19 mouse cellular contexts compared by ENCODE assay signal in the genomic region with DNA sequence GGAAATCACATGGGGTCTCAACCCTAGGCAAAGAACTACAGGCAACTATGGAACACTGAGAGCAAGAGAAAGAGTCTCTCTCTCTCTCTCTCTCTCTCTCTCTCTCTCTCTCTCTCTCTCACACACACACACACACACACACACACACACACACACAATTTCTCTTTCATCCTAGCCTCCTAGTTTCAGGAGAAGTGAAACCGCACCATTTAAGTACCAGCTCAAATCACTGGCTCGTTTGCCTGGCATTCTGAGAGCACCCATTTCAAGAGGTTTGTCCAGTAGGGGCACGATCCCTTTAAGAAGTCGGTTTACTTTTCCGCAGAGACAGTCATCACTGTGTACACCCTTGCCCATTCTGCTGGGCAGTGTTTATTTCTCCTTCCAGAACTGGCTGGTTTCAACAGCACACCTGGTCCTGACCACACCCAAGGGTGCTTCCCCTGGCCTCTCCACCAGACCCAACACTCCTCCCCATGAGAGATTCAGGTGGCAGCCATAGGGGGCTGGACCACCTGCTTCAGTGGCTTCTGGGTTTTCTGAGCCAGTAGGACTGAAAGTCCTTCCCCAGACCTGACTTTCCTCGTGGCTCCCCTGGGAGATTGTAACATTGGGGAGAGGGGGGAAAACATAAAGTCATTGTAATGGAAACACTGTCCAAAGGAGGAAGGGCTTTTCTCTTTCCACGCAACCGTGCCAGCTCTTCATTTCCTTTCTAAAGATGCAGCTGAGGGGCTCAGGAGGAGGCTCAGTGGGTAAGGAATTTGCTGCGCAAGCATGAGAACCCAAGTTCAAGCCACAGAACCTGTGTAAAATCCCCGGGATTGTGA. TPM values are rescaled to one million over a fixed set of nuclear protein-coding genes. Genes with fewer than 3 reads are reported as not detected.
DNase-seq lines count a peak whose midpoint lies in the region; ATAC-seq lines count a peak whose summit lies in the region.
"Had no signal": no experiment of that assay in that cellular context is flagged by ENCODE, and none has a peak within 500 bp of the region (broad histone marks: within the 10 kb centered on the region; RNA-seq: fewer than 3 reads in every experiment).

No protein-coding gene starts in this region.

- DNase-seq in hindbrain, embryonic 11.5 days (ENCODE audit: low spot score): no peak
- peak; percentile 87 for DNase-seq in A20 (ENCODE audit: low read depth, low spot score)
- DNase-seq in layer of hippocampus, postnatal 36 days: no peak
- no peak for DNase-seq in limb, embryonic 10.5 days (ENCODE audit: low spot score)
- DNase-seq: adrenal gland, adult 2 months; cerebellum, adult 8-10 months; liver; lung, embryonic 14.5 days; thymus, postnatal 14 days had no signal

- H3K9ac ChIP-seq in hindbrain, embryonic 12.5 days: no peak overlapping the region
- no peak overlapping the region for H3K9ac ChIP-seq in hindbrain, embryonic 11.5 days (ENCODE audit: low read depth, low read length)
- H3K9ac ChIP-seq in midbrain, embryonic 12.5 days (replicated peaks): no peak overlapping the region
- H3K9ac ChIP-seq: forebrain, embryonic 13.5 days; heart, embryonic 12.5 days; intestine, embryonic 15.5 days; lung, embryonic 14.5 days had no signal

- H3K36me3 ChIP-seq in hindbrain, embryonic 12.5 days: no peaks in the 10 kb centered on the region
- H3K36me3 ChIP-seq in hindbrain, embryonic 11.5 days (ENCODE audit: control insufficient read depth, insufficient read depth, low read length): no peaks in the 10 kb centered on the region
- no peaks in the 10 kb centered on the region for H3K36me3 ChIP-seq in midbrain, embryonic 12.5 days
- no peaks in the 10 kb centered on the region for H3K36me3 ChIP-seq in limb, embryonic 10.5 days
- H3K36me3 ChIP-seq: heart, embryonic 12.5 days; intestine, embryonic 15.5 days had no signal

- H3K27ac ChIP-seq in hindbrain, embryonic 12.5 days: no peak overlapping the region
- no peak overlapping the region for H3K27ac ChIP-seq in hindbrain, embryonic 11.5 days (ENCODE audit: low read depth, low read length)
- no peak overlapping the region for H3K27ac ChIP-seq in midbrain, embryonic 12.5 days (replicated peaks)
- H3K27ac ChIP-seq in limb, embryonic 10.5 days: no peak overlapping the region
- H3K27ac ChIP-seq: forebrain, embryonic 13.5 days; intestine, embryonic 15.5 days had no signal

- no peaks in the 10 kb centered on the region for H3K9me3 ChIP-seq in hindbrain, embryonic 12.5 days (replicated peaks)
- no peaks in the 10 kb centered on the region for H3K9me3 ChIP-seq in hindbrain, embryonic 11.5 days (ENCODE audit: control insufficient read depth, low read length)
- H3K9me3 ChIP-seq in midbrain, embryonic 12.5 days: no peaks in the 10 kb centered on the region
- H3K9me3 ChIP-seq in limb, embryonic 10.5 days (replicated peaks): no peaks in the 10 kb centered on the region
- H3K9me3 ChIP-seq: intestine, embryonic 15.5 days had no signal

- H3K4me1 ChIP-seq in hindbrain, embryonic 12.5 days: peaks cover 19% of the 10 kb centered on the region
- peaks cover 6% of the 10 kb centered on the region; the same call in 1 of the 2 replicates for H3K4me1 ChIP-seq in hindbrain, embryonic 11.5 days (replicated peaks; ENCODE audit: control insufficient read depth, insufficient read depth, low read length)
- peaks cover 23% of the 10 kb centered on the region; the same call in 1 of the 2 replicates for H3K4me1 ChIP-seq in midbrain, embryonic 12.5 days
- H3K4me1 ChIP-seq in limb, embryonic 10.5 days: peaks cover 18% of the 10 kb centered on the region

- peaks cover 40% of the 10 kb centered on the region for H3K27me3 ChIP-seq in hindbrain, embryonic 12.5 days
- peaks cover 24% of the 10 kb centered on the region for H3K27me3 ChIP-seq in hindbrain, embryonic 11.5 days (ENCODE audit: control insufficient read depth, insufficient read depth, low read length)
- peaks cover 49% of the 10 kb centered on the region for H3K27me3 ChIP-seq in midbrain, embryonic 12.5 days
- peaks cover 52% of the 10 kb centered on the region for H3K27me3 ChIP-seq in limb, embryonic 10.5 days (ENCODE audit: low read depth, poor library complexity, severe bottlenecking)

- H3K4me2 ChIP-seq in hindbrain, embryonic 12.5 days (replicated peaks): 0 out of 2 replicates have a peak overlapping the region, but pooled peaks have one; percentile 86
- no peak overlapping the region for H3K4me2 ChIP-seq in hindbrain, embryonic 11.5 days (replicated peaks; ENCODE audit: low read depth, low read length)
- H3K4me2 ChIP-seq in midbrain, embryonic 12.5 days (replicated peaks): peak overlapping the region; percentile 93
- H3K4me2 ChIP-seq: forebrain, embryonic 13.5 days; heart, embryonic 12.5 days; intestine, embryonic 15.5 days; lung, embryonic 14.5 days had no signal

- 77% methylated on average over 10 of the region's 10 CpGs for WGBS in hindbrain, embryonic 12.5 days
- 74% methylated on average over 10 of the region's 10 CpGs for WGBS in hindbrain, embryonic 11.5 days
- 72% methylated on average over 10 of the region's 10 CpGs for WGBS in midbrain, embryonic 12.5 days
- WGBS in limb, embryonic 10.5 days: 80% methylated on average over 10 of the region's 10 CpGs

- no peak overlapping the region for H3K4me3 ChIP-seq in hindbrain, embryonic 12.5 days
- no peak overlapping the region for H3K4me3 ChIP-seq in hindbrain, embryonic 11.5 days (ENCODE audit: low read depth, low read length)
- no peak overlapping the region for H3K4me3 ChIP-seq in midbrain, embryonic 12.5 days
- H3K4me3 ChIP-seq in limb, embryonic 10.5 days: no peak overlapping the region
- H3K4me3 ChIP-seq: forebrain, embryonic 13.5 days; heart, embryonic 12.5 days; intestine, embryonic 15.5 days had no signal

- ATAC-seq in hindbrain, embryonic 12.5 days (ENCODE audit: low FRiP score): no peak
- no peak for ATAC-seq in hindbrain, embryonic 11.5 days (ENCODE audit: low FRiP score)
- no peak for ATAC-seq in midbrain, embryonic 12.5 days (ENCODE audit: low FRiP score, low read depth)
- ATAC-seq in neutrophil, adult 5-6 weeks (ENCODE audit: extremely low read depth, insufficient number of reproducible peaks, low FRiP score, poor library complexity, severe bottlenecking): peak; percentile 31; the same call in 1 of the 2 replicates
- ATAC-seq: forebrain, embryonic 13.5 days; intestine, embryonic 15.5 days had no signal

RNA-seq across cellular contexts. Expression of gene Tmem163, which starts 5.9 kb away (rescaled TPM):
- 40.4 and 45.0 TPM in 2 replicates for polyA plus RNA-seq in hindbrain, embryonic 12.5 days (2016; fragmentation: Nextera tagmentation; extraction: Ambion mirVana)
- polyA plus RNA-seq in hindbrain, embryonic 11.5 days (2014; fragmentation: Nextera tagmentation; extraction: Ambion mirVana): 34.1 and 36.2 TPM in 2 replicates
- polyA plus RNA-seq in midbrain, embryonic 12.5 days (2016; fragmentation: Nextera tagmentation; extraction: Ambion mirVana): 55.1 and 55.2 TPM in 2 replicates
- total RNA-seq in neutrophil, adult 5-6 weeks (2017): 17.9 and 30.6 TPM in 2 replicates
- total RNA-seq in layer of hippocampus, postnatal 36 days (2021): 10 to 100 TPM; 10.4 to 11.7 TPM
- polyA plus RNA-seq in limb, embryonic 10.5 days (2016; fragmentation: Nextera tagmentation; extraction: Ambion mirVana): 1.5 and 3.5 TPM in 2 replicates
- total RNA-seq: hematopoietic stem cell, adult 5-6 weeks had no signal

RNA-seq across cellular contexts. Expression of gene Acmsd, which starts 55.8 kb away (rescaled TPM):
- 0.10 and 0.26 TPM in 2 replicates for polyA plus RNA-seq in hindbrain, embryonic 12.5 days (2016; fragmentation: Nextera tagmentation; extraction: Ambion mirVana)
- polyA plus RNA-seq in hindbrain, embryonic 11.5 days (2014; fragmentation: Nextera tagmentation; extraction: Ambion mirVana): 0.17 and 0.37 TPM in 2 replicates
- polyA plus RNA-seq in midbrain, embryonic 12.5 days (2016; fragmentation: Nextera tagmentation; extraction: Ambion mirVana): 0.25 and 0.36 TPM in 2 replicates
- 0.74 and 1.2 TPM in 2 replicates for total RNA-seq in neutrophil, adult 5-6 weeks (2017)
- total RNA-seq in layer of hippocampus, postnatal 36 days (2021): not detected
- 0.23 and 0.29 TPM in 2 replicates for polyA plus RNA-seq in limb, embryonic 10.5 days (2016; fragmentation: Nextera tagmentation; extraction: Ambion mirVana)
- total RNA-seq: layer of hippocampus, adult 8-10 months had no signal
- polyA plus RNA-seq: adrenal gland, adult 2 months; C2C12; forebrain, embryonic 13.5 days; gonadal fat pad, adult 2 months had no signal
